Mouse (Mus musculus): ENCODE measurements around the gene Fermt2. TPM values are rescaled to one million over a fixed set of nuclear protein-coding genes. Genes with fewer than 3 reads are reported as not detected.
"Not testable (repeated sequence)": the region's sequence is repeated elsewhere in the genome, so short reads cannot be mapped to it uniquely, and the experiment has no call there.

The Fermt2 gene
- polyA plus RNA-seq, 1 experiment, result 127 TPM

DNA sequence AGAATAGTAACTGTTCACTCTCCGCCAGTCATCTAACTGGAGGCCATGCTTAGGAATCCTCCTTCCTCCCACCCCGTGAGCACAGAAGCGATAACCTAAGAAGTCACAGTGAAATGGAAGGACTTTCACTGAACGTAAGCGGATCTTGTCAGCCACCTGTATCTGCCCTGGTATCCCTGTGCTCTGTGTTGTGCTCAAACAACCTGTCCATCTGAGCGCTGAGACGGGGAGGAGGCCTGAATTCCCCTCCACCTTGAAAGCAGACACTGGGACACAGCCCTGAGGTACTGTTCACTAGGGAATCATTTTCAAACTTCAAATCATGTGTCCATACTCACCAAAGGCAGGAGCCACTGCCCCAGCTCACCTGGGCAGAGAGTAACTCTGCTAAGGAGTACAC is 52.9 kb downstream of the Fermt2 start:
- Histone ChIP-seq H3K4me3 (replicated peaks; ENCODE audit: extremely low read depth, low read depth, low read length) (no peak overlapping the region), H3K4me1 (ENCODE audit: control insufficient read depth, insufficient read depth, low read length) (peaks cover 16% of the 10 kb centered on the region)
- DNase-seq, result no peak
- WGBS, result 81% methylated on average over 7 of the region's 7 CpGs
- no peak for TF ChIP-seq POLR2A (IDR thresholded peaks at IDR 0.05; ENCODE audit: borderline replicate concordance, extremely low read depth, low read depth, low read length)
- no peak for TF ChIP-seq CTCF (IDR thresholded peaks at IDR 0.05; ENCODE audit: insufficient read depth, low read length)

DNA sequence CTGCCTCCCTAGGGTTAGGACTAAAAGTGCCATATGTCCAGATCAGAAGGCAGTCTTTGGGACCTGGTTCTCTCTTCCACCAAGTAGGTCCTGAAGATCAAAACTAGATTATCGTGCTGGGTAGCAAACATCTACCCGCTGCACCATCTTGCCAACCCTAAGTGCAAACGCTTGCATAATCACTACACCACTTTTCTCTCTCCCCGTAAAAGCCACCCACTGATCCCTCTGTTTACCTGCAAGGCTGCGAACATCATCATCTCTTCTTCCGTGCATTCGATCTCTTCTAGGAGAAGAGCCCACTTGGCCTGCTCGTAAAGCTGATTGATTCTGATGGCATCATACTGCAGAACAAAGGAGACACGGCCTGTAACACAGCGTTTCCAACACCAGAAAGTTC is 57.4 kb downstream of the Fermt2 start:
- TF ChIP-seq POLR2A (IDR thresholded peaks at IDR 0.05; ENCODE audit: borderline replicate concordance, extremely low read depth, low read depth, low read length) (no peak), CTCF (IDR thresholded peaks at IDR 0.05; ENCODE audit: insufficient read depth, low read length) (no peak)
- no peak for DNase-seq
- Histone ChIP-seq H3K4me3 (replicated peaks; ENCODE audit: extremely low read depth, low read depth, low read length) (no peak overlapping the region), H3K4me1 (ENCODE audit: control insufficient read depth, insufficient read depth, low read length) (peaks cover 15% of the 10 kb centered on the region)
- WGBS, result 84% methylated on average over 10 of the region's 10 CpGs

DNA sequence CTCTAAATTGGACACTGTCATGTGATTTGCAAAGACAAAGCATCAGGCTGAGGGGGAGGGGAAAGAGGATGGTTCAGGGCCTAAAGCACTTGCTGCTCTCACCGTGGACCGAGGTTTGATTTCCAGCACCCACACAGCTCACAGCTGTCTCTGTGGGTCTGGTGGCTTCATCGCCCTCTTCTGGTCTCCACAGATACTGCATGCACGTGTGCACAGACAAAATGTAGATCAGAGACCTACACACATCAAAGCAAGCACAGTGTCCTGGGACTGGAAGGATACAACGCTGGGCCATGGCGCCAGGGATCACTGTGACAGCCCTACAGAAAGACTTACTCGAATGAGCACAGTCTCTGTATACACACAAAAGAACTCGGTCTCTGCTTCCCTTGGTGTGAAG is 60.5 kb downstream of the Fermt2 start:
- 91% methylated on average over 8 of the region's 8 CpGs for WGBS
- no peak for DNase-seq
- H3K4me3 ChIP-seq (replicated peaks; ENCODE audit: extremely low read depth, low read depth, low read length), result no peak overlapping the region
- peaks cover 10% of the 10 kb centered on the region for H3K4me1 ChIP-seq (ENCODE audit: control insufficient read depth, insufficient read depth, low read length)
- TF ChIP-seq POLR2A (IDR thresholded peaks at IDR 0.05; ENCODE audit: borderline replicate concordance, extremely low read depth, low read depth, low read length) (no peak), CTCF (IDR thresholded peaks at IDR 0.05; ENCODE audit: insufficient read depth, low read length) (peak; percentile 22; the same call in 1 of the 2 replicates)

DNA sequence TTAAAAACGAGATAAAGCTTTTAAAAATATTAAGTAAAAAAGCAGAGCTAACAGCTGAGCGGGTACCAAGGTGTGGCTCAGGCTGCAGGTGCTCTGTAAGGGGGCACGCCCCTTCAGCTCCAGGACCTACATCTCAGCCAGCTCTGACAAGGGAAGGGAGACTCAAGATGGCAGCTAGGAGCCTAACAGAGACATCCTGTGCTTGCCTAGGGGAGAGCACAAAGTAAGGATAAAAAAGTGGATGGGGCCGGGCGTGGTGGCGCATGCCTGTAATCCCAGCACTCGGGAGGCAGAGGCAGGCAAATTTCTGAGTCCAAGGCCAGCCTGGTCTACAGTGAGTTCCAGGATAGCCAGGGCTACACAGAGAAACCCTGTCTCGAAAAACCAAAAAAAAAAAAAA is 63.5 kb downstream of the Fermt2 start:
- WGBS, result 91% methylated on average over 8 of the region's 8 CpGs
- not testable (repeated sequence) for H3K4me3 ChIP-seq (replicated peaks; ENCODE audit: extremely low read depth, low read depth, low read length); DNase-seq
- peaks cover 14% of the 10 kb centered on the region for H3K4me1 ChIP-seq (ENCODE audit: control insufficient read depth, insufficient read depth, low read length)

DNA sequence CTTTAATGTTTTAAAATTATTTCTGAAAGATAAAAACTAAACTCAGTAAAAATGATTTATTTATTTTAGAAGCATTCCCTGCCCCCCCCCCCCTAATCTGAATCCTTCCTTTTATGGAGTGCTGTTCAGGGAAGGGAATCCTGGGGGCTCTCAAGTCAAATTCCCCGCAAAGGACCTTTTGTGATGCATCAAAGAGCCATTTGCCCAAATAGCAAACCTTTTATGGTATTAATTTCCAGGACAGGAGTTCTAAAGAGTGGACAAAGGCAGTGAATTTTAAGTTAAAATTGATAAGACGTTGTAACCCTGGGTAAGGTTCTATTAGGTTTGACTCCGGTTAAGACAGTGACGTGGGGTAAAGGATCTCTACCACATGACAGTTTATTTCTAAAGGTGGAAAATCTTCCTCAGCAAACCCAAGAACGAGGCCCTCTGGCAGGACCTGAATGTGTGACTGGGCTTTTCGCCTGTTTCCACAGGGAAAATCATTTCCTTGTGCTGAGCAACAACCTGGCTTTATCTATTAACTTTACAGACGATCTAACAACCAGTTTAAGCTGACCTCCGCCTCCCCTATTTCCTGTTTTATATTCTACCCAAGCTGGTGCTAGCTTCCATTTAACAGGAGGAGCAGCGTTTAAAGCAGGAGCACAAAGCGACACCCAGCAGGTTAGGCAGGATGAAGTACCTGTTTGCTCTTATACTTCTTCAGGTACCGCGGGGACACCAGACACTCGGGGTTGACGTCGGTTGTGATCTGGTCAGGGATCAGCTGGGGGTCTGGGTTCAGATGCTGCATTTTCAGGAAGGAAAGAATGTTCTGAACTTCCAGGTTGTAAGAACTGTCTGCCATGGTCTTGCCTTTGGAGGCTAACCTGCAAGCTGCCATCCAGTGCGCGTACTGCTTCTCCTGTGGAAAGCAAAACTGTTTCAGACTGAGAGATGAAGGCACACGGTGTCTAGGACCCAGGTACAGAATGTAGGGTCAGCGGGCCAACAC is 65.6 kb downstream of the Fermt2 start:
- 58% methylated on average over 19 of the region's 19 CpGs for WGBS
- DNase-seq, result no peak
- TF ChIP-seq CTCF (IDR thresholded peaks at IDR 0.05; ENCODE audit: insufficient read depth, low read length) (no peak), POLR2A (IDR thresholded peaks at IDR 0.05; ENCODE audit: borderline replicate concordance, extremely low read depth, low read depth, low read length) (no peak)
- H3K4me1 ChIP-seq (ENCODE audit: control insufficient read depth, insufficient read depth, low read length), result peaks cover 14% of the 10 kb centered on the region
- H3K4me3 ChIP-seq (replicated peaks; ENCODE audit: extremely low read depth, low read depth, low read length), result no peak overlapping the region

DNA sequence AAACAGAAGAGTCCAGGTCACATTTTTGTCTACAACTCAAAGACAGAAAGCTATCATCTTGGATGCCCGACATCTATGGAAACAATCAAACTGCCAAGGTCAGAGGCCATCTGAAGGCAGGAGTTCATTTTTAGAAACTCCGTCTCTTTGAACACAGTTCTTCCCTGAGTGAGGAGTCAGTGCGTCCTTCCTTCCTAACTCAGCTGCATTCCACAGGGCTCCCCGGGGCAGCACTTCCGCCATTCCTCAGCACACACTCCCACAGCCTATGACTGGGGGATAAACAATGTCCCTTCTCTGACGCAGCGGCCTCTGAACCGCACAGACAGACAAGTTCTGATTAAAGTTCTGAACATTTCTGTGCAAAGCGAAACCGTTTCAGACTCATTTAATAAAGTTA is 66.3 kb downstream of the Fermt2 start:
- H3K4me3 ChIP-seq (replicated peaks; ENCODE audit: extremely low read depth, low read depth, low read length), result no peak overlapping the region
- TF ChIP-seq CTCF (IDR thresholded peaks at IDR 0.05; ENCODE audit: insufficient read depth, low read length) (no peak), POLR2A (IDR thresholded peaks at IDR 0.05; ENCODE audit: borderline replicate concordance, extremely low read depth, low read depth, low read length) (no peak)
- H3K4me1 ChIP-seq (ENCODE audit: control insufficient read depth, insufficient read depth, low read length), result peaks cover 14% of the 10 kb centered on the region
- DNase-seq, result peak; percentile 39
- WGBS, result 17% methylated on average over 10 of the region's 10 CpGs

DNA sequence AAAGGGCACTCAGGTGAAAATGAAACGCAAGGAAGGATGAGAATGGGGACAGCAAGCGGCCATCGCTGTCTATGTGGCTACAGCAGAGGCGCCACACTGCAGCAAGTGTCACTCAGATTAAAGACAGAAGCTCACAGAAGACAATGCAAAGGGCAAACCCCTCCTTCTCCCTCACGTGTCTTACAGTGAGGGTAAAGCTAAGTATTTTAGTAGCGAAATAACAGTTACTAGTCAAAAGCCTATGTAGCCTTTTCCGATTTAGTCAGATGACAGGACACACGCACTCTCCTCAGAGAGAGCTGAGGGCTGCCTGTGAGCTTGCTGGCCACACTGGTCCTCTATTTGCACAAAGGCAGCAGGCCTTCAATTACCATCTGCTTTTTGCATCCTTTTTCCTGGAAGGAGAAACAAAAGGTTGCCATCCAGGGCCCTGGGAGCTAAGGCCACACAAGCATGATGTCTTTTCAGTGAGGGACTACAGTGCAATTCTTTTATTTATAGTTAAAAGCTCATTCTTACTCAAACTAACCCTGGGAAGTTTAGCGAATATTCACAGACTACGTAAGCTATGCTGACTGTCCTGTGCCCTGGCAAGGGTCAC is 66.9 kb downstream of the Fermt2 start:
- no peak for TF ChIP-seq POLR2A (IDR thresholded peaks at IDR 0.05; ENCODE audit: borderline replicate concordance, extremely low read depth, low read depth, low read length)
- no peak for TF ChIP-seq CTCF (IDR thresholded peaks at IDR 0.05; ENCODE audit: insufficient read depth, low read length)
- H3K4me1 ChIP-seq (ENCODE audit: control insufficient read depth, insufficient read depth, low read length), result peaks cover 14% of the 10 kb centered on the region
- WGBS, result 74% methylated on average over 10 of the region's 10 CpGs

DNA sequence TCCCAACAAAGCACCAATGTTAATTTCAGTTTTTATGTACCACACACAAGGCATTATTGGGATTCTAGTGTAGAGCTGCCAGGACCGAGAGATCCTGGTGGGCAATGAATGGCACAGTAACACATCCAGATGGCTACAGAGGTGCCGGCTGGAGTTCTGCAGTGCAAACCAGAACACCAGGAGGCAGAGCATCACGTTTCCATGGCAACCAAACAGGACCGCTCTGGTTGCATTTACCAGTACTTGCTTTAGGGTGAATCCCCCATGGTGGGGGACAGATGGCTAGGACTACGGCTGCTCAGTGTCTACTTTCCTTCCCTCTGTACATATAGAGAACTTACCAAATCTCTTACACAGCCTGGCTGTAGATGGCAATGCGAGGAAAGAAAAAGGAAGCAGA is 67.5 kb downstream of the Fermt2 start:
- DNase-seq, result no peak
- Histone ChIP-seq H3K4me3 (replicated peaks; ENCODE audit: extremely low read depth, low read depth, low read length) (no peak overlapping the region), H3K4me1 (ENCODE audit: control insufficient read depth, insufficient read depth, low read length) (peaks cover 16% of the 10 kb centered on the region)
- no peak for TF ChIP-seq CTCF (IDR thresholded peaks at IDR 0.05; ENCODE audit: insufficient read depth, low read length)
- 72% methylated on average over 6 of the region's 6 CpGs for WGBS

More for the DNA sequence above, 66.9 kb downstream of the Fermt2 start:
- no peak overlapping the region for H3K4me3 ChIP-seq (replicated peaks; ENCODE audit: extremely low read depth, low read depth, low read length)
- no peak for DNase-seq

DNA sequence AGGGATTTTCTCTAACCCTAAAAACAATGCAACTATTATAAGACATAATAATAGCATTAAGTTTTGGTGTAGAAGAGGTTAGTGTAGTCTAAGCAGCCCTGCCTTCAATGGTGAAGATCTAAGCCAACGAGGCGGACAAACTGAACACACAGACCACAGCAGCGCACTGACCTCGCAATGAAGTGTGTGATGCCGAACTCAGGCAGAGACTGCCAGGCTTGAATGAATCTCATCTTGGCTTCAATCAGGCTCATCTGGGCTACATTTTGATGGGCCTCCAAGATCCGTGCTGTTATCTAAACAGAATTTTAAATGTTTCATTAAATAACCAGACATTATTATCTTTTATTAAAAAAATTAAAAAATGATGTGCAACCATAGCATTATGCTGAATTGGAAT is 68.0 kb downstream of the Fermt2 start:
- 90% methylated on average over 6 of the region's 6 CpGs for WGBS
- no peak for DNase-seq
- TF ChIP-seq CTCF (IDR thresholded peaks at IDR 0.05; ENCODE audit: insufficient read depth, low read length) (no peak), POLR2A (IDR thresholded peaks at IDR 0.05; ENCODE audit: borderline replicate concordance, extremely low read depth, low read depth, low read length) (no peak)
- H3K4me3 ChIP-seq (replicated peaks; ENCODE audit: extremely low read depth, low read depth, low read length), result no peak overlapping the region
- peaks cover 17% of the 10 kb centered on the region for H3K4me1 ChIP-seq (ENCODE audit: control insufficient read depth, insufficient read depth, low read length)

DNA sequence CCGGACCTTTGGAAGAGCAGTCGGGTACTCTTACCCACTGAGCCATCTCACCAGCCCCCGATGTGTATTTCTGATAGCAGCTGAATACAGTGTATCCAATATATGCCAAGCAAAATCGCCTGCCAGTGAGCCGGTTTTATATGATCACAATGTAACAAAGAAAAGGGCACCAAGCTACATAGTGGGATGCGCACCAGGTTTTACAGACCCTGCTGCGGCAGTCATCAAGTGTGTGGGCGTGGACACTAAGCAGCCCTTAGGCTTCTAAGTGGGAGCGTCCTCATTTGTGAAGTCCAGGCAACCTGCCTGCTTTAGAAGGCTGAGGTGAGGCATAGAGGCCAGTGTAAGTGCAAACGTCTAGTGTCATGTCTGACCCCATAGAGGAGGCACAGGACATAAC is 69.4 kb downstream of the Fermt2 start:
- DNase-seq, result no peak
- WGBS, result 91% methylated on average over 10 of the region's 10 CpGs
- no peak overlapping the region for H3K4me3 ChIP-seq (replicated peaks; ENCODE audit: extremely low read depth, low read depth, low read length)
- peaks cover 23% of the 10 kb centered on the region for H3K4me1 ChIP-seq (ENCODE audit: control insufficient read depth, insufficient read depth, low read length)
- no peak for TF ChIP-seq CTCF (IDR thresholded peaks at IDR 0.05; ENCODE audit: insufficient read depth, low read length)
- no peak for TF ChIP-seq POLR2A (IDR thresholded peaks at IDR 0.05; ENCODE audit: borderline replicate concordance, extremely low read depth, low read depth, low read length)

Data from lung, adult 2 months (tissue).